Mouse (Mus musculus) ovary, postnatal 36 days (tissue): Measurements from ENCODE around the gene AL732309.1.

ENCODE experiments used
- DNase-seq: peaks from one replicate; pipeline ENCODE4 v3.0.0; 2022; ENCODE audit warnings: low spot score, mixed read lengths

AL732309.1 gene

DNA sequence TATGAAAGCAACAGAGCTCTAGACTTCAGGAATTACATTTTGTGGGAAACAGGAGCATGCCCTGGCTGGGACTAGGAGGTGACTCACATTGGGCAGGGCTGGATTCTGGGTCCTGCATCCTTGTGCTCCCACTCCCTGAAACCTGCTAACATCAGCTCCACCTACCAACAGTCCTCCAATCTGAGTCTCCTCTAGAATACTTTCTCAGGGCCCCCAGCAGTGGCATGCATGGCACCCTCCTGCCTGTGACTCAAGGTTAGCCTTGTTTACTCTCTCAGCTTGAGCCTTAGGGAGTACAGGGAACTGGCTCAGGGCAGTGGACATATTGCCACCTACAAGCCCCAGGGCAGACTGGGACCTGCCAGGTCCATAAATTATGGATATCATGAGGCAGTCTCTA, 8.6 kb downstream of the AL732309.1 start:
- DNase-seq: no peak

DNA sequence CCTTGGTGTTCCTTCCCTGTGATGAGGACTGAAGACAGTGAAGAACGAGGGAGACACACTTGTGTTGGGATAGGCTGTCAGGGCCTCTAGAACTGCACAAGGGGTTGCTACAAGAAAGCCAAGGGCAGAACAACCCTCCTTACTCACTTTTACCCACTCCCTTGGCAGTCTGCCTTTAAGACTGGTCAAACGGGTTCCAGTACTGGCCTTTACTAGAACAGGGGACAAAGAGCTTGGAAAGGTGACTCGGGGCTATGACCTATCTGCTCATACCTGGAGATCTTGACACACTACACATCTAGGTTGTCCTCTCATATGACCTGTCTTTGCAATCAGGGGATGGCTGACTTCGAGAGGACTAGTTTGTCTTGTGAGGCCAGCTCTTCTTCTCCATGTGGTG, 9.1 kb downstream of the AL732309.1 start:
- no peak for DNase-seq

DNA sequence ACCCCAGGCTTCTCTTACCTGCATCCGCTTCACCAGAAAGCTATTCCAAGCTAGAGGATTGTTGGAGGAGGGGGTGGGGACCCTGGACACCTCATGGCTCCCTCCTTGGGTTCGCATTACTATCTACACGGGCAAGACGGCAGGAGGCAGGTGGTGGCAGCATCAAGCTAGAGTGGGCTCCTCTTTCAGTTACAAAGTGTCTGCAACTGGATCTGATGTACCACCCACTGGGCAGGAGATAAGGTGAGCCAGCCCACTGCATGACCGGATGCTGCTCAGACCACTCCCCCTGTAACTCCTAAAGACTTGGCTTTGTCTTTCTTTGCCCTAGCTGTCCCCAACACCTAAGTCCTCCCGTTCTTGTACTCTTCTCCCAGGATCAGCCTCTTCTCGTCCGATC, 10.0 kb downstream of the AL732309.1 start, which contains the start of gene Rnf224:
Rnf224 (minus strand) TSS at position 174 of the 400 bp plus-strand sequence.
- DNase-seq: no peak

DNA sequence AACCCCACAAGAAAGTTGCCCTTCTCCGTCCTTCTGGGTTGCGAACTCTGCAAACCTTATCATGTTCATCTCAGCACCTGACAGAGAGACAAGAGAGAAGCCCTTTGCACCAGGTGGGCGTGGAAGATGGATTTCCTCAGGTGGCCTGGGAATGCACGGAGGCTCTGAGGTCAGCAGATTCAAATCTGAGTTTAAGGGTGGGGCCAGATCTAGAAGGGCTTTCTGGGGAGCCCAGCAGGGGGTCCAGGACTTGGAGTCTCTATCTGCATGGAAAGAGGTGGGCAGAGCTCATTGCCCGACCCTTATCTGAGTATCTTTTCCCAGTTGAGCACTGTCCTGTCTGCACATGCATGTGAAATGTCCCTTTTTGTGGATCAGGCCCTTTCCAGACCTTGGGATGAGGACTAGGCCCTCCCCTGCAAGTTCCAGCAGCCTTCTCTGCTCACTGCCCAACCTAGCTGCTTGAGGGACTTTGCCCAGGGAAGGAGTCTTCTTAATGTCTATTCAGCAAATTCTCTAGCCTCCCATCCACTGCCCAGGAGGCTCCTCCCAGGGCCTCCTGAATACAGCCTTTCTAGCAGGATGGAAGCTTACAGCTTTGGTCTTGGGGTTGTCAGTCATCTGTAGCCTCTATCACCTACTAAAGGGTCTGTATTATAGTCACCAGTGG, 12.0 kb downstream of the AL732309.1 start:
- no peak for DNase-seq

DNA sequence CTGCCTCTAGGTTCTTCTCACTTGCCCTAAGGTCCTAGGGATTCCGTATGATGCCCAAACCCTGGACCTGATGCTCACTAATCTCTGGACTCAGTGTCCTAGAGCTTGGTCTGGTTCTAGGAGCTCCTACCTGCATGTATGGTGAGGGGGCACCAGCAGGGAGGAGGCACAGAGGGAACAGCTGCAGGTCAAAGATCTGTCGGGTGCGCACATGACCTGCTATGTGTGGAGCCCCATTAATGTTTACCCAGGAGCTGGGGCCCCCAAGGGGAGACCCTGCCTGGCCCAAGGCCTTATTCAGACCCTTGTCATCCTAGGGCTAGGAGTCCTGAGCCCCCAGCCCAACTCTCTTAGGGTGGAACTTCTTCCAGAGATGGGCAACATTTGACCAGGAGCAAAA, 12.6 kb downstream of the AL732309.1 start, which contains the start of gene Slc34a3:
Slc34a3 (minus strand) TSS at position 315 of the 400 bp plus-strand sequence.
- DNase-seq: no peak

DNA sequence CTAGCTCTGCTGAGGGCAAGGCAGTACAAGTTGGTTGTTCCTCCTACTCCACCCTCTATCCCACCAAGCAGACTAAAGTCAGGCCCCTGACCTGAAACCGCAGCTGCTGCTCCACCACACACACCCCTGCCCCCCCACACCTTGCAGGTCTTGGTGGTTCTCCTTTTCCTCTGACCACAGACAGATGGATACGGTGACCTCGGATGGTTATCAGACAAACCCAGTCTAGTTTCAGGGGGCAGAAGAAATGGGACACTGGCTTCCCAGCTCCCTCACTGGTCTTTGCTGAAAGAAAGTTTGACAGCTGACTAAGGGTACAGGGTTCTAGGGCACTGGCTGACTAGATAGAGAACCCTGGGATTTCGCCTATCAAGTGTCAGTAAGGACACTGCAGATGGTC, 13.2 kb downstream of the AL732309.1 start:
- no peak for DNase-seq

DNA sequence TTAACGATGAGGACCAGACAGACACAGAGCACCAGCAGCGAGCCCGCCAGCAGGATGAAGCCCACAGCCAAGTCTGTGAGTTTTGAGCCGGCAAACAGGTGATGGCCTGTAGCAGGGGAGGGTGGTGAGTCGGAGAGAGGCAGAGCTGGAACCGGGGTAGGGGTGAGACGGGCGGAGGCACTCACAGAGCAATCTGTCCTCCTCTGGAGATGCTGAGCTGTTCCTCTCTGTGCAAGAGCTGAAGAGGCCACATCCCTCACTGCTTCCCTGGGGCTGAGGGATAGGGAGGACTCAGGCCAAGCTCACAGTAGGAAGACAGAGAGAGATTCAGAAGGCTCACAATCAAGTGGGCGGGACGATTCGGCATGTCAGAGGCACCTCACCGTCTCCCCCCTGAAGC, 15.6 kb downstream of the AL732309.1 start:
- DNase-seq: no peak

DNA sequence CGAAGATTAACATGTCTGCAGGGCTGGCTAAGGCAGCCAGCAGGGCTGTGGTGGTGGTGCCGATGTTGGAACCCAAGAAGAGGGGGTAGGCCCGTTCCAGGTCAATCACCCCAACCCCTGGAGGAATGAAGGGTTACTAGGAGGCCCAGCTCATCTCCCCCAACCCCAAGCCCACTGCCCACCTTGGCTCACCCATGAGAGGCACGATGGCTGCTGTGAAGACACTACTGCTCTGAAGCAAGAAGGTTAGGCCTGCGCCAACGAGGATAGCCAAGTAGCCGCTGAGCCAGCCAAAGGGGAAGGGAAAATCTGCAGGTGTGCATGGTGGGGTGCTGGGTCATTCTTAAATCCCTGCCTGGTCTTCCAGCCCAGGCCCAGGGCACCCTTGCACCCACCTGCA, 16.1 kb downstream of the AL732309.1 start:
- no peak for DNase-seq

DNA sequence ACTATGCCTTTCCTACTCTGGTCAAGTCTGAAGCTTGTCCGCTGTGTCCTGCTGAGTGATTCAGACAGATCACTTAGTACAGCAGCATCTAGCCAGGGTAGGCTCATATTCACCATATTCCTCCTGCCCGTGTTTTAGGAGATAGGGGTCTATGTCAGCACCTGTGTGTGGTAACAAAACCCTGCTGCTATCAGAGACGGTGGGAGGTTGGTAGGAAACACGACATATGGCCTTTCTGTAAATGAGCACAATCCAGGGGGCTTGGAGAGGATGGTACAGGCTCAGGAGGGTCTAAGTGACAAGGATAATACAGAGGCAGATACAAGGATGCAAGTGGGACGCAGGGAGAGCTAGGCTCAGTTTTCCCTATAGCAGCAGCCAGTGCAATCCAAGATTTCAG, 17.1 kb downstream of the AL732309.1 start:
- DNase-seq: no peak

DNA sequence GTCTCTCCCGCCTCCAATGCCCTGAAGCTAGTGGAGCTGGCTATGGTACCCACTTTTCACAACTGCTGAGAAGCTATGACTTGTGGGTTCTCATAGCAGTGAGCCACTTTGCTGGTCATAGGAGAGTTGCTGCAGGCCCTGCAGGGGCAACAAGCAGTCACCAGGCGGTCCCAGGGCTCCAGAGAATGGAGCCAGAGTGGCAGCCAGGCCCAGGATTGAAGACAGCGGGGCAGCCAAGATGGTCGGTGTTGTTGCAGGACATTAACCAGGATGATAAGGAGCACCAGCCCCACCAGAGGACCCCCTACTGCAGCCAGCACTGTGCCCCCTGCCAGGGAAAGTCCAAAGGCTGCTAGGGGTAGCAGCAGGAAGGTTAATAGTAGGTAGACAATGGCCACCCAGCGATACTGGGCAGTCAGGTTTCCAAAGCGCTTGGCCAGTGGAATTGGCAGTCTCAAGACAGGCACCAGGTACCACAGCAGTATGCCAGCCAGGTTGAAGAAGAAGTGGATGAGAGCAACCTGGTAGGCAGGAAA, 17.6 kb downstream of the AL732309.1 start:
- no peak for DNase-seq

DNA sequence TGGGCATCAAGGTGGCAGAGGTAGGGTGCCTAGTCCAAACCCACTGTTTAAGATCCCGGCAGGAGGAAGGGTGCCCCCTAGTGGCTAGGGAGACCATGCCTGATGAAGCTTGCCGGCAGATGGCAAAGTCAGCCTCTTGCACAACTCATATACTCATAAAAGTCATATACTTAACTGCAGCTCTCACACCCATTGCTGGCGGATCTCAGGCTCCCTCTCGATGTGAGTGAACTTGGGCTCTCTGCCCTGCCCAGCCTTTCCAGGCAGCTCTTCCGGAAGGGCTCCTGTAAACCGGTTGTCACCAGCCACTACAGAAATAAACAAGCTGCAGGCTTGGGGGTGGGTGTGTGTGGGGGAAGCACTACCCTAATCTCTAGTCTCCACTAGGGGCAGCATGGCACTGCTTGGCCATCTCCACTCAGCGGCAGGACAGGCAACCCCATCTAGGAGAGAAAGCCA, 18.2 kb downstream of the AL732309.1 start:
- DNase-seq: peak; percentile 77

DNA sequence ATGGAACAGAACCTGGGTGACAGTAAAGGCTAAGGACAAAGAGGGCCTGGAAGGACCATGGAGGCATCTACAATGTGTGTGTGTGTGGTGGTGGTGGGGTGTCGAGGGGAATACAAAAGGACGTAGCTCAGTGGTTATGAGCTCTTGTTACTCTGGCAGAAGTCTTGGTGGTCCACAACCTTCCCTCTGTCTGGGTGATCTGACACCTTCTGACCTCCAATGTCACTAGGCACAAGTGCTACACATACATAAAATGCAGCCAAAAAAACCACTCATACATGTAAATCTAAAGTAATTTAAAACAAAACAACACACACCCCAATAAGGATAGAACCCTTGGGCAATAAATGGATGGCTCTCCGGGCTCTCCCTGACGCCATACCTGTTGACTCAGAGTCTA, 19.3 kb downstream of the AL732309.1 start:
- DNase-seq: no peak

DNA sequence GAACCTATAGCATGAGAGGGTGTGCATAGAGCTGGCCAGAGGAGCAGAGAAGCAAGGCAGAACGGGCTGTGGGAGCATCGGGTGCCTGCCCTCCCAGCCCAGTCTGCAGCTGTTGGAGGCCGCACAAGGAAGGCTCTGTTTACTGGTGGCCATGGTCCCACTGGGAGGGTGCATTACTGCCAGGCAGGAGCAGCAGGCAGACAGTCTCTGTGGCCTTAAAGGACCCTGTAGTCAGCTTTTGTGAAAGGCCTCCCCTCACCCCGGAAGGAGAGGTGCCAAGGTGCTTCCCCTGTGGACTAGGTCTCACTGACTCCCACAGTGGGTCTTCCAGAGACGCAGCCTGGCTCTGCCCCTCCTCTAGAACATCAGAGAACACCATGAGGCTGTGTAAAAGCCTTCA, 19.8 kb downstream of the AL732309.1 start:
- DNase-seq: no peak

DNA sequence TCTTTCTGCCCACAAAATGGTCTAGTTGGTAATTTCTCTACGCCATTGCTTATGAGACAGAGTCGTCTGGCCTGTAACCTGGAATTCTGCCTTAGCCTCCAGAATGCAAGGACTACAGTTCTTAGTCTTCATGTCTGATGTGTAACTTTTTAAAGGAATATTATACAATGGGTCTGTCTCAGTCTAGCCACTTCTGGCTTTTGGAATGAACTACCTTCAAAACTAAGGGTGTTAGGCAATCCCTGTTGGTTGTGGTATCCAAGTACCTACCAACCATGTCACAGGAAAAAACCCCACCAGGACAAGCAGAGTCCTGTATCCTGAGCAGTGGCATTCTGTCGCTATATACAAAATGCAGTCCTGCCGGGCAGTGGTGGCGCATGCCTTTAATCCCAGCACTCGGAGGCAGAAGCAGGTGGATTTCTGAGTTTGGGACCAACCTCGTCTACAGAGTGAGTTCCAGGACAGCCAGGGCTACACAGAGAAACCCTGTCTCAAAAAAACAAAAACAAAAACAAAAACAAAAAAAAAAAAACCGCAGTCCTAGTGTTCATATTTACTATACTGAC, 20.8 kb downstream of the AL732309.1 start:
- no peak for DNase-seq

DNA sequence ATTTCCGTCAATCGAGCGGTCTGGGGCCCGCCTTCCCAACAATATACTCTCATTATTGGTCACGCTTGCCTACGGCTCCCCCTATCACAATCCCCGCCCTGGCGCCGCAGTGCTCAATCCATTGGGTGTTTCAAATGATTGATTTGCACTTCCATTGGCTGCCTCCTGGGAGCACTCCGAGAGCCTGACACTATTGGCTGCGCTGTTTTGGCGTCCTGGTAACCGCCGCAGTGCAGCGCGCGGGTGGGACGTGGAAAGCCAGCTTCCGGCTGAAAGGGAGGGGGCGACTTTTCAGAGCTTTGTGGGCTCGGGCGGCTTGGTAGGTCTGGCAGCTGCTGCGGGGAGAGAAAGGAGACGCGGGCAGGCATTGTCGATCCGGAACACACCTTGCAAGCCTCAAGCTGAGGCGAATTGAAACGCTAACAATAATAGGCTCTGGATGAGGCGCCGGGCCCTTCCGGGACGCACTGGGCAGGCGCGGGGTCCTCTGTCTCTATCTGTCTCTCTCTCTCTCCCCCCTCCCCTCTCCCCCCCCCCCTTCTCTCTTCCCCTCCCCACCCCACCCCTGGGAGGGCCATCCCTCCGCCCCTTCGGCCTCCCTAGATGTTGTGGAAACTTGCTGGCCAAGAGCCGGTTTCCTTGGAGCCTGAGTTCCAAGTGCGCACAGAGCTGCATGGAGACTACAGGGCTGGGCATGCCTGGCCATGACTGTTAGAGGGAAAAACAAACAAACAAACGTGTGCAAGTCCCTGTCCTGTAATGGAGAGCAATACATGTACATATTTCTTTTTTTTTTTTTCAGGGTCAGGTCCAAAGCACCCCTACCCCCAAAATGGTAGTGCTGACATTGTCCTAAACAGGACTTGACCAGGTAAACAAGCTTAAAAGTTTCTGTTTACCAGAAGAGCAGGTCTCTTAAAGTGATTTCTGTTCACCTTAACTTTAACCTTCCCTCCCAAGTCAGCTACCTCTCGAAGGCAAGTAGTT, 21.6 kb downstream of the AL732309.1 start:
- DNase-seq: peak; percentile 96

DNA sequence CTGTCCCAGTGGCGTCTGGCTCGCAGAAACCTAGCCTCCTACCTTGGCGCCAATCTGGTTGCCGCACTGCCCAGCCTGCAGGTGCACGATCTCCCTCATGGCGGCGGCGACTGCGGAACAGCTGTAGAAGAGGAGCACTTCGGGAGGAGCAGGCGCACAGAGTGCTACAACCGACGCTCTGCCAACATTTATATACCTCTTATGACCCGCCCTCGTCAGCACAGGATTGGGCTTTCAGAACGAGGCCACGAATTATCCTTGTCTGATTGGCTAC, 22.2 kb downstream of the AL732309.1 start, which contains the start of gene Tubb4b:
Tubb4b (minus strand) TSS at position 211 of the 274 bp plus-strand sequence.
- DNase-seq: no peak

DNA sequence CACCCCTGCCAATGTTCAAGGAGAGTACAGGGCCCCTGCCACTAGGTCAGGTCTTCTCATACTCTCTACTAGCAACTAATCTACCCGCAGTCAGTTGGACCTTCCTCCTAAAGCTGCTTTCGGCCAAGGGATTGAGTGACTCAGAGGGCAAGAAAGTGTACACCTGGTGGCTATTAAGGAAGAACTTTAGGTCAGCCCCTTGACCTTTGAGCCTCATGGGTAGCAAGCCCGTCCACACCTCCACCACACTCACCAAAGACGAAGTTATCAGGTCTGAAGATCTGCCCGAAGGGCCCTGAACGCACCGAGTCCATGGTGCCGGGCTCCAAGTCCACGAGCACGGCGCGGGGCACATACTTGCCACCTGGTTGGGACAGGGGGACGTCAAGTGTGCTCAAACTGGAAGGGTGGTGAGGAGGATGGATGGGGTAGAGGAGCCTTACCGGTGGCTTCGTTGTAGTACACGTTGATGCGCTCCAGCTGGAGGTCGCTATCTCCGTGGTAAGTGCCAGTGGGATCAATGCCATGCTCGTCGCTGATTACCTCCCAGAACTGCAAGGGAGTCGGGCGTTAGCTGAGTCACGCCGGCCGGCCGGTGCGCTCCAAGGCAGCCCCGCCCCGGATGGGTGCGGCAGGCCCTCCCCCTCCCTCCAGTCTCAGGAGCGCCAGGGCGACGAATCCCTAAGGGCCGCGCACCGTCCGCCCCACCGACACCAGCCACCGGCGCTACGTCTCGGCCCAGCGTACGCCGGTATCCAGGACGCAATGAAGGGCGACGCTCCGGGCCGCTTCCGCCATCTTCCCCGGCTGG, 22.8 kb downstream of the AL732309.1 start:
- peak; percentile 80 for DNase-seq

DNA sequence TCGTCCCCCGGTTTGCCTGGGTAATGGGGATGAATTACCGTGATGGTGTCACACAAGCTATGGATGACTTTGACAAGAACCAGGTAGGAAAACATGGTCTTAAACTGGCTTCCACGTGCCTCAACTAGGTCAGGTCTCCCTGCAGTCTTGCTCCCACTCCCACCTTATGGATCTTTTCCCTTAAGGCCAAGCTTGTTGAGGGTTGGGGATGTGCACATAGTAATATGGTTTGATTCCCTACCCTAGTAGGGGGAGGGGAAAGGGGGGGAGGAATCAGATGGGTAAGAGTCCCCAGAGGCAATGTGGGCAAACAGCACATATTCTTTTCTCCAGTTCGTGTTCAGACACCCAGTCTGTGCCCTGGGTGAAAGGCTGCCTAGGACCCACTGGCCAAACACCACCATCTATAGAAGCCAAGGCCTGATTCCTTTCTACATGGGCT, 25.3 kb downstream of the AL732309.1 start:
- DNase-seq: no peak

DNA sequence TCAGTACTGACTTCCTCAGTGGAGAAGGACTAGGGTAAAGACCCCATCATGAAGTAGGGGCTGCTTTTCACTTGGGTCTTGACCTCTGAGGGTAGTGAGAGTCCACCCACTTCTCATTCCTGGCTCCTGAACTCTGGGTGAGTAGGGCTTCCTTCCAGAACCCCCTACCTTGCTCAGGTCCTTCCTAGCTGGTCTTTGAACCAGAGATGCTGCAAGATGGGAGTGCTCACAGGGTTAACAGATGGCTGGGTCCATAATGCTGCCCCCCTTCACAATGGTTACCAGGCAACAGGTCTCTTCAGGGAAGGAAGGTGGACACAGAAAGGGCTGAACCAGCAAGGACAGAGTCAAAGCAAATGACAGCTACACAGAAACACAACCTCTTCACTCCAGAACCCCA, 28.2 kb downstream of the AL732309.1 start, which contains the start of gene Fam166a:
Fam166a (plus strand) TSS at position 301 of the 400 bp plus-strand sequence.
- no peak for DNase-seq

DNA sequence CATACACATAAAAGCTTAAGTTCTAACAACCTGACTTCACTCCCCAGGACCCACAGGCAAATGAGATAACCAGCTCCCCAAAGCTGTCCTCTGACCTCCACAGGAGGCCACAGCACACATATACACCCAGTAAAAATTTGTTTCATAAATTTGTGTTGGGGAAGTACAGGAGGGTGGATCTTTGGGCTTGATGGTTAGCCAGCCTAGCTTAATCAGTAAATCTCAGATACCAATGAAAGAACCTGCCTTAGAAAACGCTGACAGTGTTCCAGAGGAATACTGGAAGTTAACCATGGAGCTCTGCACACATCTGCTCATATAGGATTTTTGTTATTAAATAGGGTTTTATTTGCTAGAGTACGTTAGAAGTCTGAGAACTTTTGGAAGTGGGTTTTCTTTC, 29.0 kb downstream of the AL732309.1 start:
- DNase-seq: no peak

DNA sequence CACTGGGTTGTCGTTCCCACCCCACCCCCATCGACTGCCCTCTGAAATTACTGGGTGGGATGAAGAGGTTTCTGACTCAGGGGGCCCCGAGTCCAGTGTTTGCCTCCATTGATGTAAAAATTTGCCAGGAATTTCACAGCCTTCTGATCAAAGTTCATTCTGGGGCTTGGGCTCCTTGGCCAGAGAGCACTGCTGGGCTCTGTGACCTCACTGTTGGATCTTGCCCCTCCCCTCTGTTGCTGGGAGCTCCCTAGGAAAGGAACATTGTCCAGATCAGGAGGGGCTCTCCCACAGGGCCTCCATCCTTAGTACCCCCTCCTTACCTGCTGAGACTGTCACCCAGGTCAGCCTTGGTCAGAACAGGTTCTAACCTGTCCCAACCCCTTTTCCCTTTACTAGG, 32.2 kb downstream of the AL732309.1 start, which contains the start of gene Stpg3:
Stpg3 (minus strand) TSS at position 194 of the 400 bp plus-strand sequence.
- no peak for DNase-seq
